Mouse (Mus musculus): ENCODE results near the gene Vmn1r128. TPM values are rescaled to one million over a fixed set of nuclear protein-coding genes. Genes with fewer than 3 reads are reported as not detected.

The Vmn1r128 gene
- not detected in 2 replicates for polyA plus RNA-seq (2012; rRNA removed; ENCODE audit: low replicate concordance)

GRCm38 (mm10) chr7:21349073-21349472 is at the start of gene Vmn1r128:
Gene Vmn1r128, plus strand, starts transcription at chr7:21349373.

GRCm38 (mm10) chr7:21301367-21301766 is 47.8 kb upstream of the Vmn1r128 start, which contains the start of gene Vmn1r126:
Gene Vmn1r126, minus strand, starts transcription at chr7:21301467.

DNA sequence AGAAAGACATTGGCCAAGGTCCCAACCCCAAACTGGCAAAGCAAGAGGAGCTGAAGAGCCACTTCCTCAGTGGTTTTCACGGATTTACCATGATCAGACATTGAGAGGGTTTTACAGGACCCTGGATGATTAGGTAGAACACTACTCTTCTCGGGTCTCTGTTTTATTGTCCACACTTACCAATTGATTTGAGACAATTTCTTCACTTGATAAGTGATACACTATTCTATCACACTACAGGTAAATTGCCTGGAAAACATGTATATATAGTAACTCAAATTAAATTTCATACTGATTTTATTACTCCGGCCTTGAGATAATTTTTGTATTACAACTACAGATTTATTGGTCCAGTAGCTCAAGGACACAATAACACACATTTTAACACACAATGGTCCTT is 29.4 kb upstream of the Vmn1r128 start, which contains the start of gene Vmn1r127:
Gene Vmn1r127 (minus strand): TSS at position 101 of the 400 bp plus-strand sequence.

DNA sequence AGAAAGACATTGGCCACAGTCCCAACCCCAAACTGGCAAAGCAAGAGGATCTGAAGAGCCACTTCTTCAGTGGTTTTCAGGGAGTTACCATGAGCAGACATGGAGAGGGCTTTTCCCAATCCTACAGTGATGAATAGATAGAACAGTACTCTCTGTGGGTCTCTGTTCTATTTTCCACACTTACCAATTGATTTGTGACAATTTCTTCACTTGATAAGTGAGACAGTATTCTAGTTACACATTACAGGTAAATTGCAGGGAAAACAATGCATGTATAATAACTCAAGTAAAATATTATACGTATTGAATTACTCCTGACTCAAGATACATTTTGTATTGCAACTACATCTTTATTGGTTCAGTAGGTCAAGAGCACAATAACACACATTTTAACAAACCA is 12.0 kb downstream of the Vmn1r128 start, which contains the start of gene Vmn1r129:
Gene Vmn1r129 (minus strand): TSS at position 101 of the 400 bp plus-strand sequence.

Other genes with a start within 250 kb of the Vmn1r128 start
- not detected in 2 replicates for gene Vmn1r122, start 215.2 kb upstream of the Vmn1r128 start, polyA plus RNA-seq (2012; rRNA removed; ENCODE audit: low replicate concordance)
- not detected in 2 replicates for gene Vmn1r123, start 187.2 kb upstream of the Vmn1r128 start, polyA plus RNA-seq (2012; rRNA removed; ENCODE audit: low replicate concordance)
- gene Gm5157, start 158.9 kb upstream of the Vmn1r128 start, polyA plus RNA-seq (2012; rRNA removed; ENCODE audit: low replicate concordance): not detected in 2 replicates
- gene Vmn1r124, start 88.8 kb upstream of the Vmn1r128 start, polyA plus RNA-seq (2012; rRNA removed; ENCODE audit: low replicate concordance): not detected in 2 replicates
- gene Vmn1r125, start 77.2 kb upstream of the Vmn1r128 start, polyA plus RNA-seq (2012; rRNA removed; ENCODE audit: low replicate concordance): not detected in 2 replicates
- gene Vmn1r126, start 47.9 kb upstream of the Vmn1r128 start, polyA plus RNA-seq (2012; rRNA removed; ENCODE audit: low replicate concordance): not detected in 2 replicates
- not detected in 2 replicates for gene Vmn1r127, start 29.5 kb upstream of the Vmn1r128 start, polyA plus RNA-seq (2012; rRNA removed; ENCODE audit: low replicate concordance)
- gene Vmn1r129, start 11.9 kb downstream of the Vmn1r128 start, polyA plus RNA-seq (2012; rRNA removed; ENCODE audit: low replicate concordance): not detected in 2 replicates
- gene Gm6882, start 83.4 kb downstream of the Vmn1r128 start, polyA plus RNA-seq (2012; rRNA removed; ENCODE audit: low replicate concordance): not detected in 2 replicates
- gene Vmn1r130, start 162.4 kb downstream of the Vmn1r128 start, polyA plus RNA-seq (2012; rRNA removed; ENCODE audit: low replicate concordance): not detected in 2 replicates
- gene Vmn1r131, start 196.7 kb downstream of the Vmn1r128 start, polyA plus RNA-seq (2012; rRNA removed; ENCODE audit: low replicate concordance): not detected in 2 replicates